Mouse (Mus musculus): ENCODE results near the gene Chmp1a.

DNA sequence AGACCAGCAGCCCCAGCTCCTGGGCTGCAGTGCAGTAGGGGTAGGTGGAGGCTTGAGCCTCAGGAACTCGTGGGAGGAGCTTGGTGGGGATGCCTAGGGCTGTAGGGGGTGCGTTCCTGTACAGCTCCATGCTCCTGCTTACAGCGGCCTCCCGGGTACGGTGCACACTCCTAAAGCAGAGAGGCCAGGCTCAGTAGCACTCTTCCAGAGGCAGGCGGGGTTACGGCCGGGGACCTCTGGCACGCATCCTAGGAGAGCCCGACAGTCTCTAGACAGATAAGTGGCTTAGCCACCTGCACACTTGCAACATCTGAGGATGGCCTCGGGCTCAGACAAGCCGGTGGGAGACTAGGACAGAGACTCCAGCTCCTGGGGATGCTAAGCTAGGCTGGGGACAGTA is 33.0 kb upstream of the Chmp1a start:
- TF ChIP-seq POLR2A (IDR thresholded peaks at IDR 0.05; ENCODE audit: insufficient read length, low read depth) (no peak), POLR2AphosphoS2 (IDR thresholded peaks at IDR 0.05; ENCODE audit: insufficient read length, low read depth) (no peak), USF1 (IDR thresholded peaks at IDR 0.05; ENCODE audit: low read depth) (no peak), MYOD1 (IDR thresholded peaks at IDR 0.05; ENCODE audit: control insufficient read depth in 1 of 3, insufficient read length in 2 of 3, low read depth in 2 of 3) (no peak), CEBPB (IDR thresholded peaks at IDR 0.05; ENCODE audit: insufficient read depth, poor library complexity, severe bottlenecking) (no peak), E2F4 (IDR thresholded peaks at IDR 0.05; ENCODE audit: insufficient read depth) (no peak), TCF12 (IDR thresholded peaks at IDR 0.05; ENCODE audit: insufficient read depth, poor library complexity, severe bottlenecking) (no peak), MAX (IDR thresholded peaks at IDR 0.05; ENCODE audit: low read depth) (no peak), TCF3 (IDR thresholded peaks at IDR 0.05; ENCODE audit: insufficient read length, low read depth) (no peak)

All from myocyte (in vitro differentiated cells).